Mouse (Mus musculus) forebrain, embryonic 13.5 days (tissue): ENCODE measurements at regions not wholly inside any gene's neighbourhood (a gene's known extent, or its start where the extent isn't known, plus 50 kb on each side); places are given as distances from the start of the nearest gene placed in this dataset.

Experiments
- ATAC-seq: fragments of 200-750 bp; cut with Nextera tagmentation; 2 replicates; pipeline ENCODE4 v1.8.0; 2017
- H3K27ac ChIP-seq: fragments of 300-500 bp; sonication (generic); 2 replicates; pipeline ENCODE4 v1.5.1; 2015; ENCODE audit warnings: inconsistent platforms, mild to moderate bottlenecking, moderate library complexity
- H3K27me3 ChIP-seq: fragments of 300-500 bp; sonication (generic); 2 replicates; pipeline ENCODE4 v1.6.1; 2015; ENCODE audit warnings: mild to moderate bottlenecking, inconsistent platforms
- H3K36me3 ChIP-seq: fragments of 300-500 bp; sonication (generic); 2 replicates; pipeline ENCODE4 v1.6.1; 2015; ENCODE audit warnings: mild to moderate bottlenecking, inconsistent platforms; ENCODE audit not compliant: poor library complexity, severe bottlenecking
- H3K4me1 ChIP-seq: fragments of 300-500 bp; sonication (generic); 2 replicates; pipeline ENCODE4 v1.6.1; 2015; ENCODE audit warnings: inconsistent platforms
- H3K4me2 ChIP-seq: fragments of 300-500 bp; sonication (generic); 2 replicates; pipeline ENCODE4 v1.6.1; 2015; ENCODE audit warnings: inconsistent platforms, mild to moderate bottlenecking, moderate library complexity
- H3K4me3 ChIP-seq: fragments of 300-500 bp; sonication (generic); 2 replicates; pipeline ENCODE4 v1.5.1; 2015; ENCODE audit warnings: mild to moderate bottlenecking, inconsistent platforms
- H3K9ac ChIP-seq: fragments of 300-500 bp; sonication (generic); 2 replicates; pipeline ENCODE4 v1.6.1; 2015; ENCODE audit warnings: mild to moderate bottlenecking, inconsistent platforms
- H3K9me3 ChIP-seq: fragments of 300-500 bp; sonication (generic); replicated peaks from 2 replicates; pipeline ENCODE4 v1.6.1; 2016; ENCODE audit warnings: inconsistent platforms
- WGBS: fragments of 180-500 bp; shearing (Covaris S2); methylation state at CpG from one replicate; pipeline ENCODE4 v1.1.7; 2015; 5-methylcytosine and 5-hydroxymethylcytosine counted together

DNA sequence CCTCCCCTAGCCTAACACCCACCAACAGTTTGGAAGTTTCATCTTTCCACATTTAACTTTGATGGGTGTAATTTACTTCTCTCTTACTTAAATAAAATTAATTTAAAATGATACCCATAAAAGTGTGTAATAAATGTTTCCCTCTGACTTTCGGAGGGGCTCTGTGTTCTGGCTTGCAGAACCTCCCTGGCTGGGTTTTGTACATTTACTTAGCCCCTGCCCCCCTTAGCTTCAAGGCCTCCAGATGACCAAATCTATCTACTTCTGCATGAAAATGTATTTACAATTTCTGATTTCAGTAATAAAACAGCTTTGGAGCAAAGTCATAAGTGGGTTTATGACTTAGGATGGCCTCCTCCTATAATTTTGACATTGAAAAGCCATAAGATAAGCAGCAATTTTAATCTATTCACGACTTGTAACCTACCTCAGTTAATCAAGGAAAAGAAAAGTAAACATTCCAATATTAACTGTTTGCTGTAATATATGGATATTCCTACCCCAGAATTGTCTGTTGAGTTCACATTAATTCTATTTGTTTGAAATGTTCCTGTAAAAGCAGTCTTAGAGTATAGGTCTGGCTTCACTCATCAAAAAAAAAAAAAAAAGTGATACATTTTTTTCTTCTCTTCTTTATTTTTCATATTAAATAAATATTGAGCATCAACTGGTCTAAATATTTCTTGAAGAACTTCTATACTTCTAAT lies 147.2 kb upstream of the Cxadr start:
- H3K4me1 ChIP-seq = peaks cover 8% of the 10 kb centered on the region
- H3K27me3 ChIP-seq = no peaks in the 10 kb centered on the region
- no peak overlapping the region for H3K4me2 ChIP-seq
- ATAC-seq = no peak
- H3K36me3 ChIP-seq = no peaks in the 10 kb centered on the region
- H3K4me3 ChIP-seq = no peak overlapping the region
- H3K27ac ChIP-seq = no peak overlapping the region
- no peak overlapping the region for H3K9ac ChIP-seq
- H3K9me3 ChIP-seq = no peaks in the 10 kb centered on the region
- WGBS = 89% methylated on average over 2 of the region's 2 CpGs

DNA sequence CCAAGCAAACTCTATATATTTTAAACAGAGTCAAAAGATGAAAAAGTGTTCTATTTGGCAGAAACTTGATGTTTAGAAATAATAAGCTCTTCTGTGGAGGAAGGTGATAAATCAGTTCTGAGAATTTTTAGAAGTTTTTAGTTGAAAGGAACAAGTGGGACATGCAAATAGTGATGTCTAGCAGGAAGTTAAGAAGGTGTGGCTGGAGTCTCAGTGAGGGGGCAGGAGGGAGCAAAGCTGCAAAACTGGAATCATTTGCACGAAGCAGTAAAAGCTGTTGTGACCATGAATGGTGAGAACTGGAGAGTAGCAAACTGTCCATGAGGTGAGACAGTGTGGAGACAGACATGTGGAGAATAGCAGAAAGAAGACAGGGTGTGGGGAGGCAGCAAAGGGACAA lies 157.1 kb upstream of the Cxadr start:
- H3K4me2 ChIP-seq = no peak overlapping the region
- no peak for ATAC-seq
- WGBS = 88% methylated on average over 1 of the region's 1 CpGs
- H3K9me3 ChIP-seq = no peaks in the 10 kb centered on the region
- no peaks in the 10 kb centered on the region for H3K27me3 ChIP-seq
- no peak overlapping the region for H3K27ac ChIP-seq
- H3K36me3 ChIP-seq = no peaks in the 10 kb centered on the region
- H3K9ac ChIP-seq = no peak overlapping the region
- no peaks in the 10 kb centered on the region for H3K4me1 ChIP-seq
- no peak overlapping the region for H3K4me3 ChIP-seq

DNA sequence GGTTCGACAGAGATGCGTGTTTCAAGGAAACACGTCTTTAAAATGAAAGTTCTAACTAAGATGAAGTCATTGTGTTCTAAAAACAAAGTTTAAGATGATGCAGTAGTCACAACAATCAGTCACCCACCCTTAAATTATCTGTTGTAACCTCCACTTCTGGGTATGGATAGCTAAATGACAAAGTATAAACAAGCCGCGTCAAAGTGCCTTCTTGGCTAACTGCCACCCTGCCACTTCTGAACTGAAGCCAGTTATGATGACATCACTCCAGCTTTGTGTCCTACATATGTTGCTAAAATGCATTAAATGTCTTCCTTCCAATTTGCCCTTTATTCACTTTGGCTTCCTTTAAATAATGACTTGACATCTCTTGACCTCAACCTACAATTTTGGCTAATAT lies 165.8 kb upstream of the Cxadr start:
- Histone ChIP-seq H3K27me3 (no peaks in the 10 kb centered on the region), H3K9ac (no peak overlapping the region), H3K36me3 (no peaks in the 10 kb centered on the region), H3K4me3 (no peak overlapping the region), H3K9me3 (no peaks in the 10 kb centered on the region), H3K27ac (no peak overlapping the region), H3K4me2 (no peak overlapping the region), H3K4me1 (no peaks in the 10 kb centered on the region)
- ATAC-seq = no peak
- 82% methylated on average over 5 of the region's 5 CpGs for WGBS

DNA sequence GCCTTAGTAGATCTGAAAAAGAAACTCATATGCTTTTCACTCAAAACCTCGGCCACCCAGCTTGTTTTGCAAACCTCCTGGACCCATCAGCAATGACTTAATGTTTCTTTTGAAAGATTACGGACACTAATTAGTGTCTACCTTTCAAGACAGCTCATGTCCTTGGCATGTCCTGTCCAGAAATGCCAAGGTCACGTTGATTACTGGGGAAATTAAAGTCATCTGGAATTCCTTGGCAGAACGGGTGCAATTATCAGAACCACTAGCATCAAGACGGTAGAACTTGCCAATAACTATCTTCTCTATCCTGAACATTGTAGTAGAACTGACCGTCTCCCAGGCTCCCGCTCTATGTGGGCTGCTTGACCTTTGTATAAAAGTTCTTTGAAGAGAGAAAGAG lies 166.8 kb upstream of the Cxadr start:
- no peak for ATAC-seq
- no peak overlapping the region for H3K4me2 ChIP-seq
- no peaks in the 10 kb centered on the region for H3K36me3 ChIP-seq
- H3K9me3 ChIP-seq = peaks cover 2% of the 10 kb centered on the region; the same call in 1 of the 2 replicates
- no peaks in the 10 kb centered on the region for H3K4me1 ChIP-seq
- H3K27ac ChIP-seq = no peak overlapping the region
- H3K9ac ChIP-seq = no peak overlapping the region
- WGBS = 86% methylated on average over 7 of the region's 7 CpGs
- H3K27me3 ChIP-seq = no peaks in the 10 kb centered on the region
- H3K4me3 ChIP-seq = no peak overlapping the region

DNA sequence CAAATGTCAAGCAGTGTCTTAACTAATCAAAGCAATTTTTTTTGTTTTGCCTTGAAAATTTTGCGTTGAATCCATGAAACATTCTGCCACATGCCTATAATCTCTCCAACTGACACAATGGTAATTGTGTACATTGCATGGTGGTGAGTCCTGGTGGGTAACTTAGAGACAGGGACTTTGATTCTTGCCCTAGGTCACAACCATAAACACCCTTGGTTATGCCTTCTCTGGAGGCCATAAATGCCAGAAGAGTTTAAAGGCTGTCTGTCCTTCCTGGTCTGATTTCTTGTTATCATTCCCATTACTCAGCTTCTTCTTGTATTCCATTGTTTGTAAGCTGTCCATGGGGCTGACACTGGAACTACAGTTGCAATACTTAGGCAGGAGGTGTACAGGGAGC lies 179.6 kb upstream of the Cxadr start:
- Histone ChIP-seq H3K36me3 (no peaks in the 10 kb centered on the region), H3K9ac (no peak overlapping the region), H3K27me3 (no peaks in the 10 kb centered on the region), H3K27ac (no peak overlapping the region), H3K4me3 (no peak overlapping the region), H3K4me1 (no peaks in the 10 kb centered on the region), H3K4me2 (no peak overlapping the region), H3K9me3 (no peaks in the 10 kb centered on the region)
- 66% methylated on average over 1 of the region's 1 CpGs for WGBS
- ATAC-seq = no peak

DNA sequence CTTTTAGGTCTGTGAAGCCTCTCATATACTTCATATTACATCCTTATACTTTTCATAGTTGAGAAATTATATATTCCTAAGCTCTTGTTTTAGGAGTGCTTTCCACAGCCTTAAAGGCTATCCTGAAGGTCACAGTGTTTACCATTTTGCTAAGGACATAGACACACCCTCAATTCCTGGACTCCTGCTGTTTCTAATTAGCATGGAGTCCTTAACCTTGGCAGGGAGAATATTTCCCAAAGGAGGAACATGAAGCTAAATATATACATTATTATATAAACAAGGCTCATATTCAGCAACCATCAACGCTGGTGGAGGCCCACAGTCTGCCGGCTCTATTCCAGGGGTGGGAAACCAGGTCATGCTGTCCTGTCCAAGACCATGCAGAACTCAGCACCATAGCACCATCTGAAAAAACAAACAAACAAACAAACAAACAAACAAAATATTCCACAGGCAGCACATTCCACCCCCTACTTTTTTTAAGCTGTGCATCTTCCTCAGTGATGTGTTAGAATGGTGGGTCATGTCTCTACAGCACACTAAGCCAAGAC lies 180.9 kb upstream of the Cxadr start:
- H3K9ac ChIP-seq = no peak overlapping the region
- no peak overlapping the region for H3K4me2 ChIP-seq
- no peaks in the 10 kb centered on the region for H3K4me1 ChIP-seq
- no peaks in the 10 kb centered on the region for H3K36me3 ChIP-seq
- H3K27me3 ChIP-seq = no peaks in the 10 kb centered on the region
- WGBS = 88% methylated on average over 2 of the region's 2 CpGs
- no peaks in the 10 kb centered on the region for H3K9me3 ChIP-seq
- H3K4me3 ChIP-seq = no peak overlapping the region
- no peak overlapping the region for H3K27ac ChIP-seq
- no peak for ATAC-seq

DNA sequence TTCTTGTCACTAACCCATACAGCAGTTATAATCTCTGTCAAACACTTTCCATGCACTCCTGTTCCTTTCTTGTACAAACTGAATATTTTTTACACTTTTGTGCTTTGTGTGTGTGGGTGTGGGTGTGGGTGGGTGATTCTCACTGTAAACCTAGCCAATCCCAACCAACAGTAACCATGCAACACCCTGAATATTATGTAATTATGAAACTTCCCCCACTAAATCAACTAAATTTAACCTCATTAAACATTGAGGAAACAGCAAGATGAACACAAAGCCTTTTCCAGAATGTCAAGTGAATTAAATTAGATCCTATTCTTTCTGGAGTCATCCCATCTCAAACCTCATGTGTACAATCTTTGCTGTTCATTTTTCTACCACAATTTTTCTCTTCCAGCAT lies 197.0 kb upstream of the Cxadr start:
- Histone ChIP-seq H3K27ac (no peak overlapping the region), H3K4me3 (no peak overlapping the region), H3K9ac (no peak overlapping the region), H3K4me1 (peaks cover 13% of the 10 kb centered on the region), H3K27me3 (no peaks in the 10 kb centered on the region), H3K4me2 (no peak overlapping the region), H3K36me3 (no peaks in the 10 kb centered on the region), H3K9me3 (no peaks in the 10 kb centered on the region)
- no peak for ATAC-seq

DNA sequence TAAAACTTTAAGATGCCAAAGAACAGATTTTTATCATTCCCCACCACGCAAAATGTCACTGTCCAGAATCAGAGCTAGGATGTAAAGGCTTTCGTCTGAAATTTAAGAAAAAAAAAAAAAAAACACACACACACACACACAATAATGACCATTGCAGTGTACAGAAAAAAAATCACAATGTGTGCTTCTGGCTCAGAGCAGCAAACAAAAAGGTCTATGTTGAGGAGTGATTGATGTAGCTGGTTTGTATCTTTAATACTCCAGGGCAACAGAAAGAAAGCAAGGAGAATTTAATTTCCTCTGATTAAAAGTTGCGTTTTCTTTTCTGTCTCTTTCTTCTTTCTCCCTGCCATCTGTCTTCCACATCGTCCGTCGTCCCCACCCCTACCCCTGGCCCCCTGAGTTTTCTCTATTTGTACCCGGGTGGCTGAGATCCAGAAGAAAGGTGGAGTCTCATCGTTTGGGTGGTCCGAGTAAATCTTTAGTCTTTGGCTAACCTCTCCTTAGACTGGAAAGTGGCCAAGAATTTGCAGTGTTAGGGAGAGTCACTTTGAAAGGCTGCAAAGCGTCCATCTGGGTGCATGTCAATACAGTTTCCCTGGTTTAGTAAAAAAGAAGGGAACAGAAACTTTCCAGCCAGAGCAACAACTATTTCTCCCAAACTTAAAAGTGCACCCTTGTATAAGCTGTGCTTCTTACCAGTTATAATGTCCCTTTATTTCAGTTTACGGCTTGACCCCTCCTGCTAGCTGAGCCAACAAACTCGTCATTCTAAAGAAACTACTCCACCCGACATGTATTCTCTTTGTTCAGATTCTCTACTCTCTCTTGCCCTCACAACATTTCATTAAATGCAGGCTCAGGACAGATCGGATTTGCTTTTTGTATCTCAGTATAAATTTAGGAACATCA lies 199.6 kb upstream of the Cxadr start:
- H3K4me3 ChIP-seq = no peak overlapping the region
- no peaks in the 10 kb centered on the region for H3K27me3 ChIP-seq
- 9% methylated on average over 14 of the region's 14 CpGs for WGBS
- peak overlapping the region; percentile 40 for H3K27ac ChIP-seq
- no peaks in the 10 kb centered on the region for H3K36me3 ChIP-seq
- H3K4me1 ChIP-seq = peaks cover 22% of the 10 kb centered on the region
- no peak overlapping the region for H3K9ac ChIP-seq
- ATAC-seq = peak; percentile 88
- no peaks in the 10 kb centered on the region for H3K9me3 ChIP-seq
- peak overlapping the region; percentile 44 for H3K4me2 ChIP-seq

DNA sequence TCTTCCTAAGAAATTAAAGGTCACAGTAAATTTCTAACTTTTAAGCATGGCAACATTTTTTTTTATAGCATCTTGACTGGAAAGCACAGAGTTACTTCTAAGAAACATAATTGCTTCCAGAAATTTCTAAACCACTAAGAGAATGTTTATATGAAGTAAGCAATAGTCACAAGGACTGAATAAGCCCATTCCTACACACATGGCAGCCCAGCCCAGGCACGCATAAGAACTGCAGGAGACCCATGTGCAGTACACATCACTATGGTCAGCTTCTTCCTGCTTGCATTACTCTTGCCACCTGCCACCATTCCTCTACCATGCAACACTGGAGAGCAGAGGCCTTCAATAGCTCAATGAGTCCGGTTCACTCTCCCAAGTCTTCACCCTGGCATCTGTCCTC lies 201.4 kb upstream of the Cxadr start:
- Histone ChIP-seq H3K9me3 (no peaks in the 10 kb centered on the region), H3K4me3 (no peak overlapping the region), H3K9ac (no peak overlapping the region), H3K27me3 (no peaks in the 10 kb centered on the region), H3K4me1 (peaks cover 22% of the 10 kb centered on the region), H3K36me3 (no peaks in the 10 kb centered on the region), H3K4me2 (no peak overlapping the region), H3K27ac (no peak overlapping the region)
- 94% methylated on average over 2 of the region's 2 CpGs for WGBS
- ATAC-seq = no peak

DNA sequence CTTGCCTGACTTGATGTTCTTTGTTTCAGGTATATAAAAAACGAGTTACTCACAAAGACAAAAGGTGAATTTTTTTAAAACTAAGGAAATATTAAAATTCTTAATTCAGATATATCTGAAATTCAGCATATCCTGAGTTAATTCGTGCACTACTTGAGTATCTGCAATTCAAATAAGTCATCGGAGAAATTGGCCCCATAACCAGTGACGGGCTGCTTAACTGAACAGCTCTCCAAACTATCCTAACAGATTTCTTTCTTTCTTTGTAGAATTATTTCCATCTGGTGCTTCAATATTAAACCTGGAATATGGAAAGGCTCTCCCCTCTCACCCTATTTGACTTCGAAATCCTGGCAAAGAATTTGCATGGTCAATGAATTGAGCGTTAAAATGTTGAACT lies 202.2 kb upstream of the Cxadr start:
- no peak overlapping the region for H3K4me3 ChIP-seq
- no peak overlapping the region for H3K4me2 ChIP-seq
- no peaks in the 10 kb centered on the region for H3K9me3 ChIP-seq
- no peaks in the 10 kb centered on the region for H3K27me3 ChIP-seq
- no peak overlapping the region for H3K9ac ChIP-seq
- peaks cover 22% of the 10 kb centered on the region for H3K4me1 ChIP-seq
- H3K36me3 ChIP-seq = no peaks in the 10 kb centered on the region
- ATAC-seq = no peak; the same call in 1 of the 2 replicates
- no peak overlapping the region for H3K27ac ChIP-seq
- WGBS = 63% methylated on average over 6 of the region's 6 CpGs

DNA sequence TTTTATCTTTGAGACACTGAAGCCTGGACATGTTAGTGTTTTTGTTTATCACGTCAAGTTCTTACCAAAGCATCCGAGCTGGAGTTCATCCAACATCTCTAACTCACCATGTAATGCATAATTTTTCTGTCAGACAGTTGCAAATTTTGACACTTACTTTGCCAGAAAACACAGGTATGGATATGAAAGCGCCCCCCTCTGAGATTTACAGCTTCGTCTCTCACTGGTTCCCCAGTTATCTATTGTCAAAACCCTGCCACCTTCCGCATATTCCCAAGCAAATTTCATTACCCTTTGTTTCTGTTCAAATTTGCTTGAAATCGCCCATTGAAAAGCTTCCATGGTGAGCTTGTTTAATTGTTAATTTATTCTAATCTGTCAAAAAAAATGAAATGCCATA lies 202.7 kb upstream of the Cxadr start:
- no peaks in the 10 kb centered on the region for H3K36me3 ChIP-seq
- H3K27ac ChIP-seq = no peak overlapping the region
- ATAC-seq = no peak; the same call in 1 of the 2 replicates
- no peaks in the 10 kb centered on the region for H3K27me3 ChIP-seq
- H3K4me3 ChIP-seq = no peak overlapping the region
- WGBS = 61% methylated on average over 6 of the region's 6 CpGs
- H3K4me1 ChIP-seq = peaks cover 22% of the 10 kb centered on the region
- no peak overlapping the region for H3K9ac ChIP-seq
- H3K4me2 ChIP-seq = no peak overlapping the region
- no peaks in the 10 kb centered on the region for H3K9me3 ChIP-seq

DNA sequence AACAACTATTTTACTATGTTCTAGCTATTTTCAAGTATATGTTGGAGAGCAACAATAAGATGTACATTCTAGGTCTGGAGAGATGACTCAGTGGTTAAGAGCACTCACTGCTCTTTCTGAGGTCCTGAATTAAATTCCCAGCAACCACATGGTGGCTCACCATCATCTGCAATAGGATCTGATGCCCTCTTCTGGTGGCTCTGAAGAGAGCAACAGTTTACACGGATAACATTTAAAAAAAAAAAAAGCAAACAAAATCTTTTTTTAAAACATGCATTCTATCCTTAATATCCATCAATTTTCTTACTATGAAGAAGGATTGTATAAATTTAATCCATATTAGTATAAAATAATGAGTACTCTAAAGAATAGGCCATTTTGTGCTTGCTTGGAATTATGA lies 204.7 kb upstream of the Cxadr start:
- H3K9ac ChIP-seq = no peak overlapping the region
- H3K4me1 ChIP-seq = peaks cover 16% of the 10 kb centered on the region
- H3K4me3 ChIP-seq = no peak overlapping the region
- no peaks in the 10 kb centered on the region for H3K36me3 ChIP-seq
- H3K9me3 ChIP-seq = no peaks in the 10 kb centered on the region
- 71% methylated on average over 1 of the region's 1 CpGs for WGBS
- H3K4me2 ChIP-seq = no peak overlapping the region
- H3K27me3 ChIP-seq = no peaks in the 10 kb centered on the region
- H3K27ac ChIP-seq = no peak overlapping the region
- no peak for ATAC-seq
